Mouse (Mus musculus) limb, embryonic 14.5 days (tissue): ENCODE measurements at regions not wholly inside any gene's neighbourhood (a gene's known extent, or its start where the extent isn't known, plus 50 kb on each side); places are given as distances from the start of the nearest gene placed in this dataset.

Experiments
- ATAC-seq: fragments of 200-750 bp; cut with Nextera tagmentation; 2 replicates; pipeline ENCODE4 v1.8.0; 2017; ENCODE audit warnings: low read depth, moderate number of reproducible peaks, moderate TSS enrichment; ENCODE audit not compliant: low FRiP score
- DNase-seq: peaks from one replicate; pipeline ENCODE4 v3.0.0-alpha.2; 2015; ENCODE audit warnings: low spot score
- H3K27ac ChIP-seq: fragments of 300-500 bp; sonication (generic); replicated peaks from 2 replicates; pipeline ENCODE4 v1.5.1; 2014; ENCODE audit warnings: low read depth, mild to moderate bottlenecking, low read length, moderate library complexity, mixed read lengths
- H3K27me3 ChIP-seq: fragments of 300-500 bp; sonication (generic); 2 replicates; pipeline ENCODE4 v1.6.1; 2014; ENCODE audit warnings: low read length, mixed read lengths; ENCODE audit not compliant: control insufficient read depth, insufficient read depth
- H3K36me3 ChIP-seq: fragments of 300-500 bp; sonication (generic); 2 replicates; pipeline ENCODE4 v1.6.1; 2014; ENCODE audit warnings: mild to moderate bottlenecking, low read length, moderate library complexity, mixed read lengths; ENCODE audit not compliant: control insufficient read depth, insufficient read depth
- H3K4me1 ChIP-seq: fragments of 300-500 bp; sonication (generic); 2 replicates; pipeline ENCODE4 v1.6.1; 2014; ENCODE audit warnings: antibody characterized with exemption, low read length, mixed read lengths; ENCODE audit not compliant: control insufficient read depth, insufficient read depth
- H3K4me2 ChIP-seq: fragments of 300-500 bp; sonication (generic); replicated peaks from 2 replicates; pipeline ENCODE4 v1.6.1; 2014; ENCODE audit warnings: low read depth, mild to moderate bottlenecking, low read length, moderate library complexity; ENCODE audit not compliant: severe bottlenecking
- H3K4me3 ChIP-seq: fragments of 300-500 bp; sonication (generic); replicated peaks from 2 replicates; pipeline ENCODE4 v1.5.1; 2014; ENCODE audit warnings: low read length
- H3K9ac ChIP-seq: fragments of 300-500 bp; sonication (generic); 2 replicates; pipeline ENCODE4 v1.6.1; 2014; ENCODE audit warnings: mild to moderate bottlenecking, low read depth, low read length, moderate library complexity; ENCODE audit not compliant: severe bottlenecking
- H3K9me3 ChIP-seq: fragments of 300-500 bp; sonication (generic); 2 replicates; pipeline ENCODE4 v1.6.1; 2016; ENCODE audit warnings: low read length; ENCODE audit not compliant: control insufficient read depth
- POLR2A ChIP-seq: fragments of 200-500 bp; IDR thresholded peaks from 2 replicates; pipeline ENCODE4 v1.8.0; 2012; ENCODE audit warnings: inconsistent platforms, mild to moderate bottlenecking, moderate library complexity, borderline replicate concordance; ENCODE audit not compliant: insufficient read depth, insufficient read length; ENCODE audit errors: extremely low read depth
- WGBS: fragments of 180-500 bp; shearing (Covaris S2); extraction: QIAGEN DNeasy Blood & Tissue Kit; methylation state at CpG from one replicate; pipeline ENCODE4 v1.1.7; 2014; 5-methylcytosine and 5-hydroxymethylcytosine counted together

GRCm38 (mm10) chr6:100025531-100025951 is 261.7 kb downstream of the Rybp start:
- Histone ChIP-seq H3K9ac (no peak overlapping the region), H3K4me1 (peaks cover 8% of the 10 kb centered on the region), H3K4me3 (no peak overlapping the region), H3K27ac (0 out of 2 replicates have a peak overlapping the region, but pooled peaks have one; percentile 1), H3K27me3 (no peaks in the 10 kb centered on the region), H3K9me3 (no peaks in the 10 kb centered on the region), H3K36me3 (no peaks in the 10 kb centered on the region), H3K4me2 (no peak overlapping the region)
- ATAC-seq: peak; percentile 62
- WGBS: 12% methylated on average over 5 of the region's 5 CpGs
- no peak for TF ChIP-seq POLR2A
- peak; percentile 79 for DNase-seq

GRCm38 (mm10) chr6:100023434-100024095 is 263.7 kb downstream of the Rybp start:
- H3K4me2 ChIP-seq: no peak overlapping the region
- no peak overlapping the region for H3K4me3 ChIP-seq
- ATAC-seq (no peak), DNase-seq (no peak)
- no peaks in the 10 kb centered on the region for H3K27me3 ChIP-seq
- H3K27ac ChIP-seq: no peak overlapping the region
- no peak overlapping the region for H3K9ac ChIP-seq
- no peaks in the 10 kb centered on the region for H3K9me3 ChIP-seq
- no peaks in the 10 kb centered on the region for H3K36me3 ChIP-seq
- no peak for TF ChIP-seq POLR2A
- 92% methylated on average over 7 of the region's 7 CpGs for WGBS
- H3K4me1 ChIP-seq: peaks cover 13% of the 10 kb centered on the region

GRCm38 (mm10) chr6:100019016-100019415 is 268.3 kb downstream of the Rybp start:
- Histone ChIP-seq H3K9me3 (no peaks in the 10 kb centered on the region), H3K4me2 (no peak overlapping the region), H3K4me3 (no peak overlapping the region), H3K36me3 (no peaks in the 10 kb centered on the region), H3K27me3 (no peaks in the 10 kb centered on the region), H3K9ac (no peak overlapping the region), H3K4me1 (peaks cover 11% of the 10 kb centered on the region), H3K27ac (no peak overlapping the region)
- DNase-seq: no peak
- WGBS: 63% methylated on average over 3 of the region's 3 CpGs
- no peak for TF ChIP-seq POLR2A
- no peak for ATAC-seq

DNA sequence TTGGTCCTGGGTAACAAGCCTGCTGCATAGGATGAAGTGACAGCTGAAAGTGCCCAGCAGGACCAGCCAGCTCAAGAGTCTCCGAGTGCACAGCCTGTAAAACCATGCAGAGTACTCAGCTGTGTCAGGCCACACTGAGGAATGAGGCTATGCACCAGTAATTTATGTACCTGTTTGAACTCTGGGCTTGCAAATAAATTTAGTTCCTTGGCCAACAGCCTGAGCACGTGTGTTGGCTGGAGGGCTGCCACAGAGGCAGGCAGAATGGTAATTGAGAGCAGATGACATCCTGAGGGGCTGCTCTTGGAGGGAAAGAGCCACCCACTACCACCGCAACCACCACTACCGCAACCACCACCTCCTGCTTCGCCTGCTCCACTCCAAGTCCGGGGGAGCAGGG is 273.3 kb downstream of the Rybp start:
- Histone ChIP-seq H3K4me1 (peaks cover 28% of the 10 kb centered on the region), H3K27me3 (peaks cover 25% of the 10 kb centered on the region), H3K4me3 (no peak overlapping the region), H3K27ac (no peak overlapping the region), H3K36me3 (no peaks in the 10 kb centered on the region), H3K9me3 (no peaks in the 10 kb centered on the region), H3K9ac (no peak overlapping the region), H3K4me2 (no peak overlapping the region; the same call in 1 of the 2 replicates)
- DNase-seq (peak; percentile 74), ATAC-seq (peak; percentile 85)
- no peak for TF ChIP-seq POLR2A
- 3% methylated on average over 6 of the region's 6 CpGs for WGBS

GRCm38 (mm10) chr6:100011520-100012062 is 275.7 kb downstream of the Rybp start:
- Histone ChIP-seq H3K36me3 (no peaks in the 10 kb centered on the region), H3K4me1 (peaks cover 28% of the 10 kb centered on the region), H3K4me3 (no peak overlapping the region), H3K4me2 (peak overlapping the region; percentile 18), H3K9ac (no peak overlapping the region), H3K9me3 (no peaks in the 10 kb centered on the region), H3K27me3 (peaks cover 27% of the 10 kb centered on the region), H3K27ac (no peak overlapping the region)
- WGBS: 4% methylated on average over 17 of the region's 17 CpGs
- TF ChIP-seq POLR2A: no peak
- DNase-seq: peak; percentile 47
- peak; percentile 51 for ATAC-seq
